Mouse (Mus musculus) left cerebral cortex, adult 18-20 months (tissue): Measurements from ENCODE around the gene Sntg2. TPM values are rescaled to one million over a fixed set of nuclear protein-coding genes. Genes with fewer than 3 reads are reported as not detected.

Source experiments
- DNase-seq, 2 experiments: peaks; one replicate each; pipeline ENCODE4 v3.0.0; 2021 to 2022; ENCODE audit warnings: low spot score in 2 of 2, mixed read lengths in 1 of 2
- total RNA-seq, 2 experiments: library from RNA; stranded (reverse); gene quantifications; 2 replicates each; pipeline ENCODE4 v1.2.3; 2021

Gene Sntg2
- total RNA-seq, 2 experiments from 2014 or later, result 8.8 to 10.4 TPM

DNA sequence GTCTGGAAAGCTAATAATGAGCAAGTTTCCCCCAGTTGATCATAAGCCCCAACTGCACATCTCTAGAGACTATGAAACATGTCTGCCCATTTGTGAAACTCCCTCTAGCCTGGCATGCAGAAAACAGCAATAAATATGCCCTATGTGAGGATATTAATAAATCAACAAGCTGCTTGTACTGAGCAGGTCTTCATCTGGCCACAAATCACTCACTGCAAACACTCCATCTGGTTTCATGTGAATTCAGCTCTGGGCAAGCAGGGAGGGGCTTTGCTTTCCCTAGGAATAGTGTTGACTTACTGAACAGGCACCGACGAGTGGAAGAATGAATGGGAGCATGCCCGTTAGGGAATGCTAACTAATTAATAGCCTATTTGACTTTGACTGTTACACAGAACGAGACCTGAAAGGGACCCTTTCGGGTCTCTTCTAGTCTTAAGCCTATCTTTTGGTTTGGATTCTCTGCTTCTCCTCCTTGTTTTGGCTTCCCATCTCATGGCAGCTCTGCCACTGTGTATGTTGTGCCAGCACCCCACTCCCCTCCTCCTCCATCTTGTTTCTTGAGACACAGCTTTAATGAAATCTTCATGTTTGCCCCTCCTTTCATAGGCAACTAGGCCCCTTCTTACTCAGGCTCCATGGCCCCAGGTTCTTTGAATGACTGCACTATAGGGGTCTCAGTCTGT, 86.1 kb downstream of the Sntg2 start:
- no peak for DNase-seq

DNA sequence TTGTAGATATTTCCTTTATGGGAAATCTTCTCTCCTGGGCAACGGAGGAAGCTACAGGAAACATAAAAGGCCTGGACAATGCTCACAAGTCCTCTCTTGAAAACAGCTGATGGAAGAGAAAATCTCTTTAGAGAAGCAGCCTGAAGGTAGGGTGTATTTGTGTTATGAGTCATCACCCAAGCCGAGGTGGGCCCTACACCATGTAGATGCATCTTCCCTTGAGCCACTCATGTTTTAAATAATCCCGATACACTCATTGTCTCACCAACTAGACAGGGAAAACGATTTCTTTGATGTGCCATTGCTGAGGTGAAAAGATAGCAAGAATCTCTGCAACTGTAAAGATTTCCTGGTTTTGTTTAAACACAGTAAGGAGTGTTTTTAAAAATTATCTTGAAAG, 89.4 kb downstream of the Sntg2 start:
- no peak for DNase-seq

DNA sequence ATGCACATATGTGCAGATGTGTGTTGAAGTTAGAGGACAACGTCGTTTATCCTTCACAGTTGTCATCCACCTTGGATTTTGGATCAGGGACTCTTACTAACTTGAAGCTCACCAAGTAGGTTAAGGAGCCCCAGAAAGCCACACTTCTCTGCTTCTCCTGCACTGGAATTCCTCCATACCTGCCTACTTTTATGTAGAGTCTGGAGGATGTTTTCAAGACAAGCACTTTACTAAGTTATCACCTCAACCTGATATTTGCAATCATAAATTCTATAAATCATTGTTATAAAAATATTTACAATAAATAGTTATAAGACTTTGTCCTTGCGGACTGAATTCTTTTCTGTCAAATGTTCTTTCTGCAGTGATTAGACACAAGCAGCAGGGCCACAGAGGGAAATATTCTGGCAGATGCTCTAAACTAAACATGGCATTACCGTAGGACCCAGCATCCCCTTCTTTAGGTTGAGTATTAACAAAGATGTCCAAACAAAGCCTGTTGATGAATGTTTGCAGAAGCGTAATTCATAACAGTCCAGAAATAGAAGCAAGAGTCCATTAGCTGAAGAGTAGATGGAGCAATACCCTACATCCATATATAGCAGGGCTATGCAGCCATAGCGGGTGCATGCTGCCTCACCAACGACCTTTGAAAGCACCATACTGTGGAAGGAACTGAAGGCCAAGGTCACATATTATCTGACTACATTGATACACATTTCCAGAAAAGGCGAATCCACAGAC, 100.8 kb downstream of the Sntg2 start:
- DNase-seq, result no peak

DNA sequence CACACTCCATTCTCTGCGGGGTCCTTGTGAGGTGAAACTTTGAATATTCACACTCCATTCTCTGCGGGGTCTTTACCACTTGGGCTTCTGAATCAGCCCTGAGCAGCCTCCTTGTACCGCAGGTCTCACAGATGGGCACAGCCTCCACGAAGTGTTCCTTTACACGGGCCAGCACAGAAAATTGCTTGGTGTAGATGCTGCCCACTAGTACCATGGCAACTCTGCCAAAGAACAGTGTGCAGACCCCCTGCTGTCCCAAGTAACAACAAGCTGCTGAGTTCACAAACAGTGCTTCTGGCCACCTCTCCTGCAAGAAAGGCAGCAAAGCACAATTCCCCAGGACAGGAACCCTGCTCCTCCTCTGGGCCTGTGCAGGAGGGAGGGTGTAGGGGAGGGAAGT, 109.0 kb downstream of the Sntg2 start:
- DNase-seq, result no peak

DNA sequence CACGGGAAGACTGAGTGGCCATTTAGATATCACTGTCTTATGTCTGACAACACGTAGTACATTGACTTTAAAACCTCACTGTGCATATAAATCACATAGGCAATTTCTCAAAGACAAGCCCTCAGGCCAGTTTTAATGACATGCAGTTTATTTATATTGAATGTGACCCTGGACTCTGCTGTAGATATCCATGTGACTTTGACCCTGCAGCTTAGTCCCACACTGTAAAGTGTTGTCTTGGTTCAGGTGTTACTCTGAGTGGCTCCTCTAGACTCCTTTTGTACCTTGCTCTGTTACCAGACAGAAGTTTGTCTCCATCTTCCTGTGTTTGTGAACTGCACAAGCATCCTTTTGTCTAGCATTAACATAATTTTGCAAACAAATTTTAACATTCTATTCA, 112.0 kb downstream of the Sntg2 start:
- no peak for DNase-seq

DNA sequence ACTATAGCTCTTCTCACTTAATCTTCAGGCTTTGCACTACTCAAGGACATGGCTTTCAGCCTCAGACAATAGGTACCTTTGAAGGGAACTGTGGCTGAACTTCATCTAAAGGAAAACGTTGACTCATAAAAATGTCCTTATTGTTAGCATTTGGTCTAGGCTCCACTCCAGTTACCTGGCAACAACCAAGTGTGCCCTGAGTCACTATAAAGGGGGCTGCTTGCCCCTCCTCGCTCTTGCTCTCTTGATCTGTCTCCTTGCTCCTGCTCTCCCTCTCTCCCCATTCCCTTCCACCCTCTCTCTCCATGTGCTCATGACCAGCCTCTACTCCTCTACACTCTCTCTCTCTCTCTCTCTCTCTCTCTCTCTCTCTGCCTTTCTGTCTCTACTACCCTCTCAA, 114.5 kb downstream of the Sntg2 start:
- DNase-seq, result no peak

DNA sequence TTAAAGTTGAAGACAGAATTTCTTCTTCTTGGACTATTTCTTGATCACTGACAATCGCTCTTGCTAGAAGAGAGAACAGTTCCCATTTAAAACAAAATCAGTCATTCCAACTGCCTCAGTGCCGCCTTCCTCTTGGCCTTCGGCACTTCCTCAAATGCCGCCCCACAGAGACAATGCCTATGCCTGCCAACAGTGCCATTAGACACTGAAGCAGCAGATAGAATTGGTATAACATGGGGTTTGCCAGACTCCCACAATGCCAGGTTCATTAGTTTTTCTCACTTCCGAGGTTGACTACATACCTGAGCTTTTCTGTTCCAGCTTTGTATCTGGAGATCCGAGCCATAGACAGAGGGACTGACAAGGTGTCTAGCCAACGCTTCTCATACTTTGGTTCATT, 115.5 kb downstream of the Sntg2 start:
- DNase-seq, result no peak

DNA sequence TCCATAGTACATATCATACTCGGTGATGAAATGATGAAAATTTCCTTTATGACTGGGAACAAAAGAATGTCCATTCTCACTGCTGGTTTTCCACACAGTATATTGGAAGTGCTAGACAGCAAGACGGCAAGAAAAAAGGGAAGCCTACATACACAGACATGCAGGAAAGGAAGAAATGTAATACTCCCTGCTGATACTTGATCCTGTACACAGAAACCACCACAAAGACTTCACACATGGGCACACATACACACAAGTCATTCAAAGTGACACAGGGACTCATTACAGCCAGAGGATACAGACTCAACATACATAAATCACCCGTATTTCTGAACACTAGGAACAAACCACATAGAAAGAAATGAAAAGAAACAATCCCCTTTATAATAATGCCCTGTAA, 117.0 kb downstream of the Sntg2 start:
- DNase-seq, result no peak

DNA sequence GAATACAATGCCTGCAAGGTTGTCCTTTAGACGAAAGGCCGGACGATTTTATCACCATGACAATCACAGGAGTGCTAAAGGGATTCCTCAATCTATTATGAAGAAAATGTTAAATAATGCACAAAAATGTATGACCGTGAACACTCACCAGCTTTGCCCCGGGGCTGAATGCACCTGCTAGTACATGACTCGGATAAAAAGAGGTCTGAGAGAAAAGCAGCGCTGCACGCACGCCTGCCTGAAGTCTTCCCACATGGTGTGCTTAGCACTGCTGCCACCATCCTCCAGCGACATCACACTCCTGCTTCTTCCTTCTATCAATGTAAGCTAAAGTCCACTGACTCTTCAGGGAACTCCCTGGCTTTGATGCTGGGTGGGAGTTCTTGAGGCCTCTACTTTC, 118.6 kb downstream of the Sntg2 start:
- DNase-seq, result peak in 1 of 2 experiments; percentile 20

DNA sequence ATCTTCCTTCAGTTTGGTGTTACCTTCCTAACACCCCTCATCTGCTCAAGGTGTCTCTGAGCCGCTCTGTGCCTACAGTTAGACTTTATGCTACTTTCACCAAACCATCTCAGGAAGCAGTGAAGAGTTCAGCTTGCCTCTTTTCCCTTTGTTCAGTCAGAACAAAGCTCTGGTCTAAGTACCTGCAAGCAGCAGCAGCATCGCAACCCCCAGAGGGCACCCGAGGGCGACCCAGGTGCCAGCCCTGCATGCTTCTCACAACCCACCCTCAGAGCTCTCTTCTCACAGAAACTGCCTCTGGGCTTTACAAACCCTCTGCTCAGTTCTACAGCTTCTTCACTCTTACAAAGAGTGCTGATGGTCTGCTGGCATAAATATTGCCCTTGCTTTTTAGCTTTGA, 120.8 kb downstream of the Sntg2 start:
- no peak for DNase-seq

DNA sequence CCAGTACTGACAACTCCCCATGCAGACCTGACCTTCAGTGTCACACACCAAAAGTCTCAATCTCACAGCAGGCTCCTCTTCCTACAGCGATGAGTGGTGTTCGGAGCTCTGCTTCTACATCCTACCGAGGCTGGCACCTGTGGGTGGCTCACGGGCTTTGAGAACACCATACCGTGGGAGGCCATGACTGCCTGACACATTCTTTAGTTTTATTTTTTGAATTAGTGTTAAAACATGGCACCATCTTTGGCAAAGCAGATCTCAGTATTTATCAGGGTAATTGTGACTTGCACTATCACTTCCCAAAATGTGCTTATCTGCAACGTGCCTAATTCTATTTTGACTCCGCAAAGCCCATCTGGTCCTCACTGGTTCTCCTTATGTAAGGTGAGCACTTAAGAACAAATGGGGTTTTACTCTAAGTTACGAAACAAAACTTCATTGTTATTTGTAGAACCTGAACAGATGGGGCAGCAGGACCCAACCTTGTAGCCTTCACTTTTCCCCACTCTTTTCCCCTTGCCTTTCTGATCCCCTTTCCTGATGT, 121.8 kb downstream of the Sntg2 start:
- DNase-seq, result peak; percentile 19 to 51

DNA sequence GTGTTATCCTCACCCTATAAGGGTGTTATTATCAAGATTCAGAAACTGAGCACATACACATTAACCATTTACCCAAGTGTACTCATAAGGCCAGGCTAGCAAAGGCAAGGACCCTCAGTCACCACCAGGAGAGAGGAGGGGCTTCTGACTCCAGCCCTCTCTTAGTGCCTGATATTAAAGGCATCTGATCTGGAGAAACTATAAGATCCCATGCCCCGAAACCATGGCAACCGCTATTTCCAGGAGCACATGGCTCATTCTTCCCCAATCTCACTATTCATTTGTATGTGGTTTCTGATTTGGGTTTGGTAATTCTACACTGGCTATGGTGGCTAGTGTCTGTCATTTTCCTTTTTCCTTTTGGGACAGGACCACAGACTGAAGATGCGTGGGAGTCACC, 124.1 kb downstream of the Sntg2 start:
- no peak for DNase-seq

DNA sequence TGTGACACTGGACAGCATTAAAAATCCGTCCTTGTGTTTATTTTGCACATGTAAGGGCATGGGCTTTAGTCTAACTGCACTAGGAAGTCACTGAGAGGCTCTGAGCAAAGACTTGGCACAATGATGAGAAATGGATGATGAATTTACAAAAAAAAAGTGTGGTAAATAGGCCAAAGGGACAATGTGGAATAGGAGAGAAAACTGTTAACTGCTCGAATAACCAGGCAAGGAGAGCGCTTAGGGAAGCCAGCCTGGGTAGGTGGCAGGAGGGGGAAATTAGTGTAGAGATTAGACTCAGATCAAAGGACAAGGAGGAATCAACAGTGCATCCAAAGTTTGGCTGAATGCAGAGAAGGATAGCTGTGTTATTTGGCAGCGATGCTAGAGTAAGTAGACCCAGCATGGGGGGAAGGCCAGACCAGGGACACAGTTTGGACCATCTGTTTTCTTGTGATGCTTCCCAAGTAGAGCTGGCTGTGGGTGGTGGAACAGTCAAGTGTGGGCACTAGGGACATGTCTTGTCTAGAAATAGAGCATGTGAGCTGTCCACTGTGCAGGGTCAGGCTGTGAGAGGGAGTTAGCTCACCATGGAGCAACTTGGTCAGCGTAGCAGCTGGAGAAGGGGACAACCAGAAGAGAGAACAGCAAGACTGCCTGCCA, 126.8 kb downstream of the Sntg2 start:
- DNase-seq, result peak; percentile 45 to 70

DNA sequence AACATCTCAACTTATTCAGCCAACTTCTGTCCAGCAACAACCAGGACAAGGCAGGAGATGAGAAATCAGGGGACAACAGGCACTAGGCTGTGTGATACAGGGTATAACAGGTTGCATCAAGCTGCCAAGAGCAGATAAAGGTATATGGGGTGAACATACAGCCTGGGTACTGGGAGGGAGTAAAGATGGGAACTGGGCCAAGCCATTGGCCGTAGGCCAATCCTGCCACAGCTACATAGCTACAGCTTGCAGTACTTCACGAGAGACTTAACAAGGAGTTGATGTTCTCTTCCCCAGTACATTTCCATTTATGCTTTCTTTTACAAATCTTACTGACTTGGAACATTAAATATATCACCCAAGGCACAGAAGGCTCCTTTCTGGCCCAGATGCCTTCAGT, 129.0 kb downstream of the Sntg2 start:
- DNase-seq, result peak; percentile 62 to 75

DNA sequence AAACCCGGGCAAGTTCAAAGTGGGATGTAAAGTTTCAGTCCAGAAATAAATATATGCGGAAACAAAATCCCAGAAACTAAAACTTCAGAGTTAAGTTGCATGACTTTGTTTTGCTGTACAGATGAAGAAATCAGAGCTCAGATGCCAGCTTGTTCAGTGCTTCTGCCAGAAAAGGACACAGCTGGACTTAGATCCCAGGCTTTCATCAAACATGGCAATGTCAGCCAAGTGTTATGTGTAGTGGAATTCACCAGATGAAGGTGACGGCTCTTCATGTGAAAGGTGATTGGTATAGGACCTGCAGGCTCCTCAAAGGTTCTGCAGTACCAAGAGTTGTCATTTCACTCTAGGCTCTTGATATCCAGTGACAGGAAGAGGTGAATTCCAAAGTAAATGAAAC, 132.3 kb downstream of the Sntg2 start:
- DNase-seq, result no peak

DNA sequence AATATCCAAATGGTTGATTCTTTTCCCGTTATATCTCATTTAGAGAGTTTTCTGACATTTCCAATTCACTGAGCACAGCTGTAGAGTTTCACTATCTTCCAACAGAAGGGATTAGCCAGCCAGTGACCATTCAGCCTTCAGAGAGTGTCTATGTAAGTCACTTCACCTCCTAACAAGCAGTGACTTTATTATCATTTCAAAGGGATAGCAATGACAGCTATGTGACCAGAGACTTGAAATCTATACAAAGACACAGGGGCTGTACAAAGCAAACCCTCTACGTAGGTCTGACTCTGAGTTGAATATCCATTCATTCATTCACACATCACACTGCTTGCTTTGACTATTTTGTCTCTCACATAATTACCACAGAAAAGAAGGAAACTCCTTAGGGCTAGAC, 138.2 kb downstream of the Sntg2 start:
- no peak for DNase-seq

DNA sequence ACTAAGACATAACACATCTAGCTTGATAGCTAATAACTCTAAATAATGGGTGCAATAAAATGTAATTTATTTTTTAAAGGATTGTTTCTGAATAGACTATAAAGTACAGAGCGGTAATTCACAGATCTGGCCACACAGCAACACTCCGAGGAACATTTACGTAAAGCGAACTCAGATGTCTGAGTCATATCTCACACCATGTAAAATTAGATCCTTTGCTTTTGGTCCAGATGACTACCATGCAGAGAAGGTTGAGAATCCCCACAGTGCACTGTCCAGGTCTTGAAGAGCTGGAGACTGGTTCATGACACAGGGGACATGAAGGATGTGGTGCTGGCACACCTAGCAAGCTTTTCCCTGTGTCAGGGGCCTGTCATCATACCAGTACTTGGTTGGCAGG, 145.2 kb downstream of the Sntg2 start:
- DNase-seq, result peak in 1 of 2 experiments; percentile 16

DNA sequence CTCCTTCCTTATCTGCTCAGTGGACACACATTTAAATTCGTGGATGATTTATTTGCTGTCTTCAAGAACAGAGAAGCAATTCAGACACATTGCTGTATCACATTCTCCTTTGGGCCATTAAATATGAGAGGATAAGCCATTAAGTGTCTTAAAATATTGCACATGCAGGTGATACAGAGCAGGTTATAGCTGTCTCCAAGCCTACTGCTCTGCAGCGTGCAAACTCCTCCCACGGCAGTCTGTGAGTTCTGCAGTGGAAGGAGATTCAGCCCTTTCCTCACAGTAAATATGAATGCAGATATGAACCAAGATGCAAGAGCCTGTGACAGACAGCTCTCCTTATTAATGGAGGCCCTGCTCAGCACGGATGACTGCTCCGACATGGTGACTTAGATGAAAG, 146.9 kb downstream of the Sntg2 start:
- no peak for DNase-seq

DNA sequence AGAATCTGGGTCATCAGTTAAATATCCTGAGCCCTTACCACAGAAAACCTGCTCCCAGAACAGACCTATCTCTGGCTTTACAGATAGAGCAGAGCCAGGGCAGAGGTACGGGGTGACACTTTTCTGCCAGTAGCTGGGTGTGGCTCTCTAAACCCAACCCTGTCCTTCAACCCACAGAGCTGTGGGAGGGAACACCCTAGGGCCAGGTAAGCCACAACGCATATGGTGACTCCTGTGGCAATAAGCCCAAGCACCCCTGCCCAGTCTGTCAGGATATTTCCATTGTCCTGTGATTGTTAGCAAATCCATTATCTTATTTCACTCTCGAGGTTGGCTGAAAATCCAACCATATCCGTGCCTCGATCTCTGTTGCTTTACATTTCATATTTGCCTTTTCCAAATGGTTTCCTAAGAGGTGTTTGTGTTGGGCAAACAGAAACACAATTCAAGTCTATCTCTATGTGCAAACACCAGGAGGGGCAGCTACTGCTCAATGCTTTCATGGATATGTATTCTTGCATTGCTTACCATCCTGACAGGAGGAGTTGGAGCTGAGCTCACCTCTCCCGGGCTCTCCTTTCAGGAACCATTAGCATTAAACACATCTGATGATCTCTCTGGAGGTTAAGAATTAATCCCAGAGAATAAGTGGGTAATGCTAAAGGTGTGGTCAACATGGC, 156.3 kb downstream of the Sntg2 start:
- no peak for DNase-seq

DNA sequence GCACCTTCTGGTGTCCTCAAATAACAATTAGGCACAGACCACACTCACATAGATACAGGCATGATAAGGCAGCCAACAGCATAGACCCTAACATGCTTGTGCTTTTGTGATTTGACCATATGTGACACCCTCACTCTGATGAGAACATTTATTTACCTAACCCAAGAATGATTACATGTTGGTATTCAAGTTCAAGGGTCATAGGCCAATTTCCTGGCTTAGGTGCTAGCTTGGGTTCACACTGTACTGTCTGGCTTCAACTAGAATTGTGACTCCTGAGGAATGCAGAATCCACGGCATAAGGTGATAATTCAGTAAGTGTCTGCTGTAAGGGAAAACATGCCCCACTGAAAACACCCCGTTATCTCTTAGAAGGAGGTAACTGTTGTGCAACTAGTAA, 158.4 kb downstream of the Sntg2 start:
- DNase-seq, result no peak

DNA sequence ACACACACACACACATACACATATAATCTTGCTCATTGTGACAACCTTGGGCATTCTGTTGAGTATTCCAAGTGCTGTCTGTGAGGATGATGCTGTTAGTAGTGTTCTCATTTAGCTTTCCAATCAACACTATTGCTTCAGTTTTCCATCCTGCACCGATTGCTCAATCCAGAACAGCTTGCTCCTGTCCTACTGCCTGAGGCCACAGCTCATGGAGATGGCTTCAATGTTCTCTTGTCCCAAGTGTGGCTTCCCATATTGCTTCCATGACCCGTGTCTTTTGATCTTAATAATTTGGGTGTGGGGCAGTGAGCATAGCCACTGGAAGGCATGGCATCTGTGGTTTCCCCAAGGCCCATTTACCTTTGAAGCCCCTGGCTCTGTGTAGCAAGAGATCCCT, 162.8 kb downstream of the Sntg2 start:
- DNase-seq, result no peak

DNA sequence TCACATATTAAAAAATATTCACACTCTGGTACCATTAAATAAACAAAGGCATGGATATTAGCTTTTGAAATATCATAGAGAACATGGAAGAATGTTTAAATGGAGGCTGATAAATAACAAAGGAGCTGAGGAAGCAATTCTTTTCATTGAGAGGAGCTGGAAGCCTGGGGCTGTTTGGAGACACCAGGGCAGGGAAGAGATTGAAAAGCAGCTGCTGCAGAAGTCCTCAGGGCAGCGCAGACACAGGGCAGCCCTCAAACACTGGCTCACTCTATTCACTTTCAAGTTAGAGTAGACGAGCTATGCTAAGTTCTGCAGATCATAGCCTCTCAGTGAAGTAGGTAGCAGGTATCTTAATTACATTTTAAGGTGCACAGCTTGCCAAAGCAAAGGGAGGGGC, 164.6 kb downstream of the Sntg2 start:
- no peak for DNase-seq
